Mouse (Mus musculus): ENCODE data around the gene Serpinb6b. TPM values are rescaled to one million over a fixed set of nuclear protein-coding genes. Genes with fewer than 3 reads are reported as not detected.

Serpinb6b gene
- polyA plus RNA-seq, 1 experiment = 0.19 TPM

DNA sequence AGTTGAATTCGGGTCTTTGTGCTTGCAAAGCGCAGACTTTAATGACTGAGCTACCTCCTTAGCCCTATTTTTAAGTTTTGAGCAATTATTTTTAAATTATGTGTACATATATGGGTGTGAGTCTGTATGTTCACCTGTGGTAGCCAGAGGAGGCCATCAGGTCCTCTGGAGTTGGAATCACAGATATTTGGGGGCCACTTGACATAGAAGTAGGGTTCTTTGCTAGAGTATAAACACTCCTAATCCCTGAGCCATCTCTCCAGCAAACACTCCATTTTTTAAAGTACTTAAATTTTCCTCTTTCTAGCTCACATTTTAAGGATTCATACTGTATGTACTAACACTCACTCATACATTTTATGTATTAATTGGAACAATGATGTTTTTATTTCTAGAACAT lies 9.3 kb downstream of the Serpinb6b start:
- TF ChIP-seq FLI1 (IDR thresholded peaks at IDR 0.05; ENCODE audit: low read length) (no peak), GATA1 (IDR thresholded peaks at IDR 0.05; ENCODE audit: borderline replicate concordance, low read length) (no peak)
- Histone ChIP-seq H3K4me1 (peaks cover 16% of the 10 kb centered on the region), H3K36me3 (replicated peaks; ENCODE audit: low read length) (peaks cover 77% of the 10 kb centered on the region), H3K9me3 (0 out of 2 replicates have a peak, but pooled peaks cover 7% of the 10 kb centered on the region), H3K27me3 (replicated peaks) (no peaks in the 10 kb centered on the region), H3K4me3 (replicated peaks) (no peak overlapping the region)

DNA sequence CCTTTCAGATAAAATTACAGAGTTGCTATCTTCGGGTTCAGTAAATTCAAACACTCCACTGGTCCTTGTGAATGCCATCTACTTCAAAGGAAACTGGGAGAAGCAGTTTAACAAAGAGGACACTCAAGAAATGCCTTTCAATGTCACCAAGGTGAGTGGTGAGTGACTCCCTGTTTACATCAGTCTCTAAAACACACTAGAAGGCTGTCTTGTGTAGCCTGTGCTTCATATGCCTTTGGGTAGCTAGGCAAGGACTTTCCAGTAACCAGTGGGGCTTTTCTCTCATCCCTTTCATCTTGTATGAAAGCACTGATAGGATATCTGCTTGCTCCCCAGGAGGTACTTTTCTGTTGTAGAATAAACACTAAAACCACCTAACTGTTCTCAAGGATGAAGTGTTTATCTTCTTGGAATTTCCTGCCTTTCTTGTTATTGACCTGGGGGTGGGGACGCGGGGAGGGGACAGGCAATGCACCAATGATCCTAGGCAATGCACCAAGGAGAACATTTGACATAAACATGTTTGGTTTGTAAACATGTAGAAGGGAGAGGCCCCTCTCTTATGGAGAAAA lies 10.0 kb downstream of the Serpinb6b start:
- H3K4me3 ChIP-seq (replicated peaks) = no peak overlapping the region
- H3K27me3 ChIP-seq (replicated peaks) = no peaks in the 10 kb centered on the region
- peaks cover 76% of the 10 kb centered on the region for H3K36me3 ChIP-seq (replicated peaks; ENCODE audit: low read length)
- 0 out of 2 replicates have a peak, but pooled peaks cover 7% of the 10 kb centered on the region for H3K9me3 ChIP-seq
- TF ChIP-seq FLI1 (IDR thresholded peaks at IDR 0.05; ENCODE audit: low read length) (no peak), GATA1 (IDR thresholded peaks at IDR 0.05; ENCODE audit: borderline replicate concordance, low read length) (no peak)
- H3K4me1 ChIP-seq = peaks cover 9% of the 10 kb centered on the region

DNA sequence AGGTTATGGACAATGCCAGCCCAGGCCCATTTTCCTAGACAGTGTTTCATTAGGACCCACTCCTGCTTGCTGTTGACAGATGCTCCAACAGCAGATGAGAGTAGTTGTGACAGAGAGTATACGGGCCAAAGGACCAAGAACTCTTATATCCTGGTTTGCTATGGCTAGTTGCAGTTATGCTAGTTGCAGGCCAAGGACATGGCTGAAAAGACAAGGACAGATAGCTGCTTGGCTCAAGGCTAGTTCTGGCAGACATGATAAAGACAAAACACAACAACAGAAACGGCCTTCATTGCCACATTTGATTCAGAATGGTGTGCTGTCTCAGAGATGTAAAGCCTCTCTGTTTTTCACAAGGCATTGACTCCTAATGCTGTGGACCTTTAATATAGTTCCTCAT lies 10.7 kb downstream of the Serpinb6b start:
- TF ChIP-seq GATA1 (IDR thresholded peaks at IDR 0.05; ENCODE audit: borderline replicate concordance, low read length) = no peak
- TF ChIP-seq FLI1 (IDR thresholded peaks at IDR 0.05; ENCODE audit: low read length) = no peak
- Histone ChIP-seq H3K36me3 (replicated peaks; ENCODE audit: low read length) (peaks cover 69% of the 10 kb centered on the region), H3K9me3 (0 out of 2 replicates have a peak, but pooled peaks cover 1% of the 10 kb centered on the region), H3K4me1 (peaks cover 8% of the 10 kb centered on the region), H3K27me3 (replicated peaks) (no peaks in the 10 kb centered on the region), H3K4me3 (replicated peaks) (no peak overlapping the region)

DNA sequence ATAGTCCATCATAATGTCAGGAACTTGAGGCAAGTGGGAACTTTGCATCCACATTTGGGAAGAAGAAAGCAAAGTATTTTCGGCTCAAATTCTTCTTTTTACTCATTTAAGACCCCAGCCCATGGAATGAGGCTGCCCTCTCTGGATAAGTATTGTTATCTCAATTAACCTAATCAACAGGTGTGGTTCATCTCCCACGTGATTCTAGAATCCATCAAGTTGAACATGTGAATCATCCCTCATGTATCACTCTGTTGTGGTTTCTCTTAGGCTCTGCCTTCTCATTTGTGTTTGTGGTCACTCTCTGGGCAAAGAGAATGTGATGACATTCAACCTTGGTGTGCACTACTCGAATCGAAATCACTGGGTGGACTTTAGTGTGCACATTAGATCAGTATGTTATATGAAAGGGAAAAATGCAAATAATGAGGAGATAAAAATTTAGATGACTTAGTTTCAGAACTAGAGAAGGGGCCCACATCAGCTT lies 17.6 kb downstream of the Serpinb6b start:
- Histone ChIP-seq H3K36me3 (replicated peaks; ENCODE audit: low read length) (peaks cover 19% of the 10 kb centered on the region), H3K4me3 (replicated peaks) (no peak overlapping the region), H3K27me3 (replicated peaks) (no peaks in the 10 kb centered on the region), H3K4me1 (peaks cover 4% of the 10 kb centered on the region; the same call in 1 of the 2 replicates), H3K9me3 (no peaks in the 10 kb centered on the region; the same call in 1 of the 2 replicates)
- TF ChIP-seq GATA1 (IDR thresholded peaks at IDR 0.05; ENCODE audit: borderline replicate concordance, low read length) (no peak), FLI1 (IDR thresholded peaks at IDR 0.05; ENCODE audit: low read length) (no peak)

DNA sequence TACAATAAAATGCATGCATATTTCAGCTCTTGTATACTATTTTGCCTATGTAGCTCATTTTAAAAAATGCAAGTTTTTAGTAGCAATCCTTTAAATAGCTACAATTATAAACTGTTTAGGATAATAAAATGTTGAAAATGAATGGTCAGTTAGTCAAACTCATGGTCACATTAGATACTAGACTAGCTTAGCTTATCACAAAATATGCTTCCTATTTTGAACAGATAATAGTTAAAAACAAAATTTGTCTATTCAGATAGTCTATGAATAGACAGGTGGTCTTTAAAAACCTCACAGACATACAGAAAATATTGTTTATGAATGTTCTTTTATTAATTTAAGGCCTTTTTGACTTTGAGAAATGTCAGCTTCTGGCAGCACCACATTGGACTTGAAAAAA lies 21.2 kb downstream of the Serpinb6b start:
- Histone ChIP-seq H3K27me3 (replicated peaks) (no peaks in the 10 kb centered on the region), H3K4me3 (replicated peaks) (no peak overlapping the region), H3K4me1 (peaks cover 13% of the 10 kb centered on the region), H3K36me3 (replicated peaks; ENCODE audit: low read length) (peaks cover 4% of the 10 kb centered on the region), H3K9me3 (no peaks in the 10 kb centered on the region; the same call in 1 of the 2 replicates)
- TF ChIP-seq FLI1 (IDR thresholded peaks at IDR 0.05; ENCODE audit: low read length) = no peak
- no peak for TF ChIP-seq GATA1 (IDR thresholded peaks at IDR 0.05; ENCODE audit: borderline replicate concordance, low read length)

DNA sequence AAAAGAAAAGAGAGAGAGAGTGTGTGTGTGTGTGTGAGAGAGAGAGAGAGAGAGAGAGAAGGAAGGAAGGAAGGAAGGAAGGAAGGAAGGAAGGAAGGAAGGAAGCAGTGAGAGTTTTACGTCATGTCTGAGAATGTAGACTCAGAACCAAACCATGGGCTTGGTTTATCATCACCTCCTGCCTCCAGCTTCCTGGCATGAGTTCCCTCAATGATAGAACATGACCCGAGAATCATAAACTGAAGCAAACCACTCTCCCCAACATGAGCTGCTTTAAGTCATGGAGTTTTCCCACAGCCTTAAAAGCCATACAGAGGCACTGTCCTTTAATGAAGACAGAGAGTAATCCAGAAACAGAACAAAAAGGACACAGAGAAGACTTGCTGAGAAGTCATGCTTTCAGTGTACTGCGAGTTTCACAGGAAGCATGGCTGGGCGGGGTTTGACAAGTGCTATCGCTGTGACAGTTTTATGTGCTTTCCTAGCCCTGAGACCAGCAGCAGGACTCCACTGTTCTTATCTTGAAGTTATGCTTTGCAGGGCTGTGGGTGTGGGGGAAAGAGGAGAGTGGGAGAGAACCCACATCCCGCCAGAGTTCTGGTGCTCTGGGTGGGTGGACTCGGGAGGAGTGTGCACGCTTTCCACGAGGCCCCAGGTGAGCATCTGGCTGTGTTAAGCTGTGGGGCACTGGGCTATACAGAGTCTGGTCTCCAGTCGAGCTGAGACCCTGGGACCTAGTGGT lies 28.3 kb downstream of the Serpinb6b start:
- TF ChIP-seq GATA1 (IDR thresholded peaks at IDR 0.05; ENCODE audit: borderline replicate concordance, low read length) = no peak
- Histone ChIP-seq H3K4me1 (peaks cover 42% of the 10 kb centered on the region), H3K9me3 (peaks cover 3% of the 10 kb centered on the region; the same call in 1 of the 2 replicates)

DNA sequence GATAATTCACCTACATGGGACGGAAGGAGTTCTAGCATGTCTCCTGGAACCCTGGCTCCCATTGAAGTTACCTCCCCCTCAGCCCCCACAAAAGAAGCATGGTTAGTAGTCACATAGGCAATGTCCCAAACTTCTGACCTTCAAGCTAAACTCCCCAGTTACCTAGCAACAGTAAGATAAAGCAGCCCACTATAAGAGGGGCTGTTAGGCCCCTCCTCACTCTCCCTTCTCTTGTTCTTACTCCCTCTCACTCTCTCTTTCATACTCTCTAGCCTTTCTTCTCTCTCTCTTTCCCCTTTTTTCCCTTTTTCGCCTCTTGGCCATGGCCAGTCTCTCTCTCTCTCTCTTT lies 28.9 kb downstream of the Serpinb6b start:
- H3K4me1 ChIP-seq = peaks cover 42% of the 10 kb centered on the region
- peaks cover 2% of the 10 kb centered on the region for H3K36me3 ChIP-seq (replicated peaks; ENCODE audit: low read length)
- TF ChIP-seq GATA1 (IDR thresholded peaks at IDR 0.05; ENCODE audit: borderline replicate concordance, low read length) = no peak
- no peak for TF ChIP-seq FLI1 (IDR thresholded peaks at IDR 0.05; ENCODE audit: low read length)
- H3K27me3 ChIP-seq (replicated peaks) = no peaks in the 10 kb centered on the region
- peak overlapping the region; percentile 75 for H3K4me3 ChIP-seq (replicated peaks)
- peaks cover 3% of the 10 kb centered on the region; the same call in 1 of the 2 replicates for H3K9me3 ChIP-seq

More for the DNA sequence above, 28.3 kb downstream of the Serpinb6b start:
- no peaks in the 10 kb centered on the region for H3K27me3 ChIP-seq (replicated peaks)
- peaks cover 2% of the 10 kb centered on the region for H3K36me3 ChIP-seq (replicated peaks; ENCODE audit: low read length)
- peak overlapping the region; percentile 75 for H3K4me3 ChIP-seq (replicated peaks)

DNA sequence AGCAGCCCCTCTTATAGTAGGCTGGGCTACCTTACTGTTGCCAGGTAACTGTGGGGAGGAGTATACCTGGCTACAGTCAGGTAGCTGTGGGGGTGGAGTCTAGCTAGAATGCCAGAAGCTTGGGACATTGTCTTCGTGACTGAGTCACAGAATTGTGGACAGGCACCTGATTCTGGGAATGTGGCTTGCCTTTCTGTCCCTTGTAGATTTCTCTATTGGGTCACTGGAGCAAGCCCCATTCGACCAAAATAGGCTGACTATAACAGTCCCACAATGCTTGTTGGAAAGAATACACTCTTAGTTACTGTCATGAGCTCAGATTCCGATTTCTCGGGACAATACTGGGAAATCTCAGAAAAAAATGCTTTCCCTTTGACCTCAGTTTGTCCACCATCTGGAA lies 30.0 kb downstream of the Serpinb6b start:
- H3K36me3 ChIP-seq (replicated peaks; ENCODE audit: low read length) = peaks cover 2% of the 10 kb centered on the region
- peaks cover 3% of the 10 kb centered on the region; the same call in 1 of the 2 replicates for H3K9me3 ChIP-seq
- H3K4me3 ChIP-seq (replicated peaks) = no peak overlapping the region
- no peaks in the 10 kb centered on the region for H3K27me3 ChIP-seq (replicated peaks)
- H3K4me1 ChIP-seq = peaks cover 36% of the 10 kb centered on the region
- TF ChIP-seq FLI1 (IDR thresholded peaks at IDR 0.05; ENCODE audit: low read length) (no peak), GATA1 (IDR thresholded peaks at IDR 0.05; ENCODE audit: borderline replicate concordance, low read length) (no peak)

DNA sequence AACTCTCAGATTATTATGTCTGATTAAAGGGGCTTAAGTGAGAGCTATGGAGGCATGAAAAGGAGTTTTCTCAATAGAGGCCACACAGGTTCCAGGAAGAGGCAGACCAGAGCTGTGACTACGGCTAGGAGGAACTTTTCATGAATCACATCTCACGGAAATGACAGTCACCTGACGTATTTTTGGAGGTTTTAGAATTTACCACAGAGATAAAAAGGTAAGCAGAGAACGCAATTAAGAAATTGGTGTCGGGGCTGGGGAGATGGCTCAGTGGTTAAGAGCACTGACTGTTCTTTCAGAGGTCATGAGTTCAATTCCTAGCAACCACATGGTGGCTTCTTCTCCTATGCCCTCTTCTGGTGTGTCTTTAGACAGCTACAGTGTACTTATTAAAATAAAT lies 36.3 kb downstream of the Serpinb6b start:
- peaks cover 58% of the 10 kb centered on the region for H3K4me1 ChIP-seq
- H3K9me3 ChIP-seq = no peaks in the 10 kb centered on the region
- H3K4me3 ChIP-seq (replicated peaks) = no peak overlapping the region
- TF ChIP-seq GATA1 (IDR thresholded peaks at IDR 0.05; ENCODE audit: borderline replicate concordance, low read length) (no peak), FLI1 (IDR thresholded peaks at IDR 0.05; ENCODE audit: low read length) (no peak)
- peaks cover 1% of the 10 kb centered on the region for H3K36me3 ChIP-seq (replicated peaks; ENCODE audit: low read length)
- no peaks in the 10 kb centered on the region for H3K27me3 ChIP-seq (replicated peaks)

DNA sequence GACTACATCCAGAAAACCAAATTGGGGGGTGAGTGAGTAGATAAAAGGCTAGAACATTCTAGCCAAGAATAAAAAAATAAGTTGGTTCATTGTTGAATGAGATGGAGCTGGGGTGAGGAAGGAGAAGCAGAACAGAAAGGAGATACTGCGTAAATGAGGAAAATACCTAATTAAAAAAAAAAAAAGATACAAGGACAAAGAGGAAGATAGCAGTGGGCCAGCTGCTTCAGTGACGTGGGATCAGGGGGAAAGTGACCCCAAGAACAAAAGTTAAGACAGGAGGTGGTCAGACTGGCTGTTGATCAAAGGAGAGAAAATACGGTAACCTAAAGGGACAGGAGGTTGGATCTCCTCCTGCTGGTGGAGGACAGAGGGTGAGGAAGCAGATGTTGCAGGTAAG lies 37.9 kb downstream of the Serpinb6b start, which contains the start of gene Serpinb9:
TSS of gene Serpinb9 (plus strand) at position 301 of the 400 bp plus-strand sequence.
- Histone ChIP-seq H3K4me1 (peaks cover 55% of the 10 kb centered on the region), H3K36me3 (replicated peaks; ENCODE audit: low read length) (peaks cover 13% of the 10 kb centered on the region), H3K27me3 (replicated peaks) (no peaks in the 10 kb centered on the region), H3K4me3 (replicated peaks) (peak within 1 kb of the TSS; percentile 91), H3K9me3 (no peaks in the 10 kb centered on the region)
- no peak for TF ChIP-seq GATA1 (IDR thresholded peaks at IDR 0.05; ENCODE audit: borderline replicate concordance, low read length)
- no peak for TF ChIP-seq FLI1 (IDR thresholded peaks at IDR 0.05; ENCODE audit: low read length)

Measured in megakaryocyte, embryonic 14.5 days (primary cell).